Mouse (Mus musculus): ENCODE measurements around the gene Foxc1. TPM values are rescaled to one million over a fixed set of nuclear protein-coding genes. Genes with fewer than 3 reads are reported as not detected.

Gene Foxc1
- not detected for polyA plus RNA-seq (2017; shearing (Covaris generic))

DNA sequence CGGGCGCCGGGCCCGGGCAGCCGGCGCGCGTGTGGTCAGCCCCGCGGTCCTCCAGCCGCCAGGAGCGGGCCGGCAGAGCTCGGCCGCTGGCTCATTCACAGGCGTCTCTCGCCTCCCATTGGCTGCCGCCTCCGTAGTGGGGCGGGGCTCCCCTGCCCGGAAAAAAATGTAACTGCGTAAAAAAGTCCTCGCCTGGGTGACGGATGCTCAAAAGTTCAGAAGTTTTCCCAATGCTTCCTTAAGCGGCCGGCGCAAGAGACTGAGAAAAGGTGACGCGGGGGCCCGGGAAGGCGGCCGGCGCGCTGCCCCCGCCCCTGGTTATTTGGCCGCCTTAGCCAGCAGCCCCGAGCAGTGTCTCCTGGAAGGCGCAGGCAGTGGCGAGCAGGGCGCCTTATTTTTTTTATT, at the start of gene Foxc1:
Gene Foxc1 (plus strand): TSS at position 206 of the 405 bp plus-strand sequence.

Other genes starting within 250 kb of the Foxc1 start
- gene A530084C06Rik, start 247.3 kb upstream of the Foxc1 start, polyA plus RNA-seq (2017; shearing (Covaris generic)): not detected
- gene Foxf2, start 180.8 kb upstream of the Foxc1 start, polyA plus RNA-seq (2017; shearing (Covaris generic)): not detected

Measured in naive thymus-derived CD4-positive, alpha-beta T cell, adult 5 months (primary cell).